Mouse (Mus musculus): Measurements from ENCODE around the gene 4933415A04Rik.

Gene 4933415A04Rik

DNA sequence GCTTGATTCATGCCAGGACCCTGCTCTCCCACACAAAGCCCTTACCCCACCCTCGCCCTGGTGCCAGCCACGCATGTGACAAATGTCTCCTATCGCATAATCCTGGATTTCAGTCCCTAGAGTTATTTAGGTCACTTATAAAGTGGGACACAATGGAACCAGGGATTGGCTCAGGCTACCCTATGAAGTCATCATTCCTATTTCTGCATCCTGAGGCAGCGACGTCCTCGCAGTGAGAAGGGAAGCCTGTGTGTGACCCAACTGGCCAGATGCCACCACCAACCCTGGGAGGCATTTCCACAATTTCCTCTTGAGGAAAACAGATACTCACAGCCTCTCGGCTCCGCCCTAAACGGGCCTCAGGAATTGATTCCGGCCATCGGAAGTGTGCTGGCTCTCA, 17.2 kb upstream of the 4933415A04Rik start:
- no peak for DNase-seq (ENCODE audit: extremely low spot score, low read depth, low spot score)

DNA sequence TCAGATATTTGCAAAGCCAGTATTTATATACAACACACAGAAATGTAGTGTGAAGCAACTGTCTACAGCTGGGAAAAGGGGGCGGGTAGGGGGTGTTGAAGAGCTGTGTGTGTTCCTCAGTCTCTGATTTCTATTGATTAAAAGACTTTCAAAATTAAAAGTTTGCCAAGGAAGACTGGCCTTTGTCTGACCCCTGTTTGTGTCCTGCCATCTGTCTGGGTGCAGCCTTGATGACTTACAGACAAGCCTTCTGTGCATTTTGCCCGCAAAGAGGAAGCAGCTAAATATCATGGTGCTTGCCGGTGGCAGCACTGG, 11.8 kb upstream of the 4933415A04Rik start:
- peak; percentile 14 for DNase-seq (ENCODE audit: extremely low spot score, low read depth, low spot score)

DNA sequence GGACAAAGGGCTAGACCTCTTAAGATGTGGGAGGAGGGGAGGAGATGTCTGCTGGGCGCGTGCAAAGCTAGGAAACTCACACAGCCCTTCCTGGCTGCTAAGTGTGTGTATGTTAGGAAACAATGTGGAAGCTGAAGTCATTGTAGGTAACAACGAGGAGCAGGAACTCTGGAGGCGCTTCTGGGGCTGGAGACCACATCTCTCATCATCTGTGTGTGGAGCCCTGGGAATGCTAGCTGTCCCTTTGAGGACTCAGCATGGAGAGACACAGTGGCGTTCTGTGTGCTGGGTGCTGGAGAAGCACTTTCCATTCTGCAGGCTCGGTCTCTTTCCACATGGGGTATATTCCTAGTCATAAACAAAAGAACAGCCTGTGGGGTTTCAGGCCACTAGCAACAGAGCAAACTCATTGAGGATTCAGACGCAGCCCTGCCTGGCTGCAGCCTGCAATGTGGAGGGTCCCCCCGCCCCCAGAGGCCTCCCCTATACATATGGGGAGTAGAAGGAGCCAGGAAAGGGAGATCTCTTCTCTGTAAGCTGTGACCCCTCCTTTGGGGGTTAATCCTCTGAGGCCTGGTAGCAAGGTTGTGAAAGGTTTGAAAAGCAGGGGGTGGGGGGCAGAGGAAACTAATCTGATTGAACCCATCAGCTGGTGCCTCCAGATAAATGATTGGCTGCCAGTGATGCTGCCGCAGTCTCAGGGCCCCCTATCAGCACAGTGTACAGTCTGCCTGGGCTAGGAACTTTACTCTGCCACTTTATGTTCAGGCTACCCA, 11.3 kb upstream of the 4933415A04Rik start:
- DNase-seq (ENCODE audit: extremely low spot score, low read depth, low spot score), result no peak

DNA sequence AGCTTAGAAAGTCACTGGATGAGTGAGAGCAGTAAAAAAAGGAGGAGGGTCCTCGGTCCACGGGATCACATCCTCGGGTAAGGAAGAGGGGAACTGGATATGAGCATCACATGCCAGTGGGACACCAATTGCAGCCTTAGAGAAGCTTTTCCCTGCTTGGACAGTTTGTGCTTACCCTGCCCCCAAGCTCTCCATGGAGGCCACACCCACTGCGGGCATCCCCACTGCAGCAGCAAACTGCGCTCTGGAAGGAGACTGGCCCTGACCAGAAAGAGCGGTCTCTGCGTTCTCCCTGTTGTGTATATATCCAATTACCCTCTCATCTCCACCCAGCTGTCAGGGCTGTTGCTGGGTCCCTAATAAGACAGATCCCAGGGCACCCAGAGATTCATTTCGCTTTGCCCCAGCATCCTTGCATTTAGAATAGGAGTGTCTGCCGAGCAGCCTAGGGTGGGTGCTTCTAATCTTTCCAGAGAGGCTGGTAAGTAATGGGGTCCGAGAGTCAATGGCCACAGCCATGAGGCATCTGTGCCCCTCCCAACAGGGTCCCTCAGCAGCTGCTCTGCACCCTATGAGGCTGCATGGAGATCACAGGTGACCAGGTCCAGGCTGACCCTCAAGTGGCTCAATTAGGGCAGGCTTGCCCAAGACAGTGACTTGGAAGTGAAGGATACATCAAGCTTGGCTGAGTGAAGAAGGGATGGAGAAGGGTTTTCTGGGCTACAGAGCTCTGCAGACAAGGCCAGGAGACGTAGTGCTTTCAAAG, 8.9 kb upstream of the 4933415A04Rik start:
- DNase-seq (ENCODE audit: extremely low spot score, low read depth, low spot score), result no peak

DNA sequence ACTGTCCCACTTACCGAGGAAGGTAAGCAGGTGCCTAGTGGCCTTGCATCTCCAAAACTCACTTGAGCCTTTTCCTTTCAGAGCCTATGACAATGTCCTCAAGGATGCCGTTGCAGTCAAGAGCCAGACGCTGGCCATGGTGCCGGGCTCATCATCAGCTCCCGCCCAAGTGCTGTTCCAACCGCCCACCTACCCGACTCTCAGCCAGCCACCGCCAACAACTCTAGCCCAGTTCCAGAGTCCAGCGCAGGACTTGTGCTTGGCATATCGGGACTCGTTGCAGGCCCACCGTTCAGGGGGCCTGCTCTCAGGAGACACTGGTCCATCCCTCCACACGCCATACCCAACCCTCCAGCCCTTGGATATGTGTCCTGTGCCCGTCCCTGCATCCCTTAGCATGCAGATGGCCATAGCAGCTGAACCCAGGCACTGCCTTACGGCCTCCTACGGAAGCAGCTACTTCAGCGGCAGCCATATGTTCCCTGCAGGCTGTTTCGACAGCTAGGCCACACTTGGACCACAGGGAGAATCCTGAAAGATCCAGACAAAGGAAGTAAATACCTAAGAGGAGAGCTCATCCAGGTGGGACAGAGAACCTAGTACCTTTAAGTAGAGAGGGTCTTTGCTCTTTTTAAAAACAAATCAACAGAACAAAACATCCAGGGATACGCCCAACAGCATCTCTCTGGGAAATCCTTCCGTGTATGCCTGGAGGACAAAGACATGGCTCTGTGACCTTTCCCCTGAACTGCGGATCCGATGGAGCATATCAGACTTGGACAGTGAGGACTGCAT, 1.4 kb upstream of the 4933415A04Rik start:
- DNase-seq (ENCODE audit: extremely low spot score, low read depth, low spot score), result no peak

DNA sequence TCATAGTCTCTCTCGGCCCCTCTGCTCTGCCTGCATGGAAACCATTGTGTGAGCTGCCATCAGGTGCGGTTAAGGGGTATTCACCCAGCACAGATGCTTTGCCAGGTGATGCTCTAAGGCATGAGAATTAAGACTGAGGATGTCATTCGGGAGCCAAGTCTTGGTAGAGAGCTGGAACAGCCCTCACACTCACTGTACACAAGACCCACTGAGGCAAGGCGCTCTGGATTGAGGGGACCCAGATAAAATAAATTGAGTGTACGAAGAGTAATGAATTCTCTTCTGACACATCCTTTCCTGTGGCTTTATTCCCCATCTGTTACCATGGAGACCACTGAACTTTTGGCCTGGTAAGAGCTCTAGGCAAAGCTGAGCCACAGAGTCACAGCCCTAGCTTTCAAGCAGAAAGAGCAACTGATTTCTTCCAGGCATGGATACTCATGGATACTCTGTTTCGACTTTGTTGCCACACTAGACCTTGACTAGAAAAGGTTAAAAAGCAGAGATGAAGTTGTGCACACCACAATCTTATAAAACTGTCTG, 2.8 kb downstream of the 4933415A04Rik start:
- no peak for DNase-seq (ENCODE audit: extremely low spot score, low read depth, low spot score)

DNA sequence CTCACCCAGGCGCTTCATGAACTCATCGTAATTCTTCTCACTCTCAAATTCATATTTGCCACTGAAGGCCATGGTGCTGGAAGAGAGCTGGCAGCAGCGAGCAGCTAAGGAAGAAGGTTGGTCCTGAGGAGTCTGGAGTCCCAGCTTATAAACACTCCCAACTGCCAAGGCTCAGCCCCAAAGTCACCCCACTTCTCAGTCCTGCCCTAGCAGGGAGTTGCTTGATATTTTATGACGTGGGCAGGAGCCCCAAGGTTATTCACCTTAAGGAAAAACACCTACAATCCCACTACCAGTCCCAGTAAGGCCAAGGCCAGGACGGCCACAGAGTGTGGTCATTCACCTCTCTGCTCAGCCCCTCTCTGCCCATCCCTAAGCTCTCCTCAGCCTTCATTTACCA, 14.6 kb downstream of the 4933415A04Rik start, which contains the start of gene Fabp6:
Fabp6 (minus strand) TSS at position 101 of the 400 bp plus-strand sequence.
- no peak for DNase-seq (ENCODE audit: extremely low spot score, low read depth, low spot score)

DNA sequence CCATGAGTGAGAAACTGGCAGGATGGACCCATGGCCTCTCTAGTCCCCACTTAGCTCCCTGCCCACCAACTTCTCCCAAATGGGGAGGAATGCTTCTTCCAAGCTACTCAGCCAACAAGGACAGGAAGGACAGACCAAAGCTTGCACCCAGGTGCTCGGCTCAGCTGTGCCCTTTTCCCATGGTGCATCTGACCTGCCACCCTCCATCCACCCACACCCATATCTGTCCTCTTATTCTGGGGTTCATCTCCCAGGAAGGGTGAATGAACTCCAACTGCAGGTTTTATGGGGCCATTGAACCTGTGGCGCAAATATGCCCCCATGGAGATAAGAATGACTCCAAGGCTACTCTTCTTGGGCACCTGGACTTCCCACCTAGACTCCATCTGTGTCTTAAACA, 17.4 kb downstream of the 4933415A04Rik start:
- DNase-seq (ENCODE audit: extremely low spot score, low read depth, low spot score), result no peak

DNA sequence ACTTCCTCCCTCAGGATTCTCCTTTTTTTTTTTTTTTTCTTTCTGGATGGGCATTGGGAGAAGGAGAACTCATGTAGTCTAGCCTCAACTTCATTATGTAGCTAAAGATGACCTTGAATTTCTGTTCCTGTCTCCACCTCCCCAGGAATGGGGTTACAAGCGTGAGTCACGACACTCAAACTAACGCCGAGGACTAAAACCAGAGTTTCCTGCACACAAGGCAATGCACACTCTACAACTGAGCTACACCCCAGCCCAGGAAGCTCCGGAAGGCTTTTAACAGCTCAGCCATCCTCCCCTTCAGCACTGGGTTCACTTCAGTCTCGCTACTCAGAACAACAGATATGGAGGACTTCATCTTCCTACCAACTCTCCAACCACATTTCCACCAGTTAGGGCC, 18.1 kb downstream of the 4933415A04Rik start:
- DNase-seq (ENCODE audit: extremely low spot score, low read depth, low spot score), result no peak

DNA sequence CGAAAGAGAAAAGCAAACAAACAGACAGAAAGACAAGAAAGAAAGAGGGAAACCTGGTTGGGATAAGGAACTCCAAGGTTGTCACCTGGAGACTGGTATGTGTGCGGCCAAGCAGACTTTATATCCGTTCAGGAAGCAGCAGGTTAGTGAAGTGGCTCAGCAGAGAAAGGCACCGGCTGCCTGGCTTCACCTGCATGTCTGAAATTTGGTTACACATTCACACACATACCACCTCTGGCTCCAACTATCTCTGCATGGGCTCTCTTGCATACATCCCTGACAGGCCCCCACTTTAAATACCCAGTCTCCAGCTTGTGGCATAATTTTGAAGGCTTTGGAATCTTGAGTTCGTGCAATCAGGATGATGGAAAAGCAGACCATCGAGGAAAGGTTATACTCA, 19.0 kb downstream of the 4933415A04Rik start:
- DNase-seq (ENCODE audit: extremely low spot score, low read depth, low spot score), result no peak

DNA sequence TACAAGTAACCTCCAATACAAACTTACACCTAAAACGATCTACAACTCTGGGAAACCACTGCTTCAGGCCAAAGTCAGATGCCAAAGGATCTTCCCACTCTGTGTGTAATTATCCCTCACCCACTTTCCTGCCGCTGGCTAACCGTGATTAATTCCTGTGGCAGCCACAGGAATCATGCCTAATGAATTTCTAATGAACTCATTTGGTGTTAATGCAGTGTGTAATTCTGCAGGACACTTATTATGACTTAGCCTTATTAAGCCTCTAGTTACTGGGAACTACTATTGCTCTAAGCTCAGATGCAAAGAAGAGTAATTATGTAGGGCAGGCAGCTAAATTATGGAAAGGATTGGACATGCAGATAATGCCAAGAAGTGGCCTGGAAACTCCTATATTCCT, 21.6 kb downstream of the 4933415A04Rik start:
- DNase-seq (ENCODE audit: extremely low spot score, low read depth, low spot score), result no peak

DNA sequence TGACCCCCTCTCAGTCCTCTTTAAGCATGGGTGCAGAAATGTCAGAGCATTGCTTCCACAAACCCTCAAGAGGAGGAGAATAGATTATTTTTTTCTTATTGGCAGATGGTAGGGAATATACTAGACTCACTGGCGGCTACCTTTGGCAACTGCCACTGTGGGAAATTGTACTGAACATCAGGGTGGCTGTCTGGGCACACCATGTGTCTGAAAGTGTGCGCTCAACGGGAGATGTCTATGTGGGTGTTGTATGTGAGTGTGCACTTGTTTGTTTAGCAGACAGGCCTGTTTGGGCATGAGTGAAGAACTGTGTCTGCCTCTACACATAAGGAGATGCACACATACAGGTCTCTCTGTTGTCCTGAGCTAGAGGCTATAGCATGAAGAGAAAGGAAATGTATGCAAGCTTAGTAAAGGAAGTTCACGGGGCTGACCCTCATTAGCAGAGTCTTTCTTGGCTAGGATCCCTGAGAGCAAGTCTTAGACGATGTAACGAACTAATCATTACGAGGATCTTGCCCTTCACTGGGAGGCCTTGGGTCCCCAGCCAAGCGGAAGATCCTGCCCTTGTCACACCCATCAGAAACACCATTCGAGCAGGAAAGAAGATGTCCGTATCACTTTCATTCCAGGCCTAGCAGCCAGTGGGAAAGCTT, 23.3 kb downstream of the 4933415A04Rik start:
- no peak for DNase-seq (ENCODE audit: extremely low spot score, low read depth, low spot score)

DNA sequence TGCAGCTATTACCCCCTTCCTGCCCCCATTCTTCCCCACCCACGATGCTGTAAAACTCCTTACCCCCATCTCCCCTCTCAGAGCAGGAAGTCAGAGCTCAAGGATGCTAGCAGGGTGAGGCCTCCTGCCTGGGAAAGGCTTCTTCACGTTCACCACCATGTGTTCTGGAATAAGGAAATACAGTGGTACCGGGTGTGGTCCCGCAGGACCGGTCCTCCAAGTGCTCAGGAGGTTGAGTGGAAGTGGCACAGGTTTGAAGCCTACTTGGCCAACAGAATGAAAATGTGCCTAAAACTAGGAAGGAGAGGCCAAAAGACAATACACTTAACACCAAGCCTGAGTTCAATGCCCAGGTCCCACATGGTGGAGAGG, 23.8 kb downstream of the 4933415A04Rik start:
- no peak for DNase-seq (ENCODE audit: extremely low spot score, low read depth, low spot score)

DNA sequence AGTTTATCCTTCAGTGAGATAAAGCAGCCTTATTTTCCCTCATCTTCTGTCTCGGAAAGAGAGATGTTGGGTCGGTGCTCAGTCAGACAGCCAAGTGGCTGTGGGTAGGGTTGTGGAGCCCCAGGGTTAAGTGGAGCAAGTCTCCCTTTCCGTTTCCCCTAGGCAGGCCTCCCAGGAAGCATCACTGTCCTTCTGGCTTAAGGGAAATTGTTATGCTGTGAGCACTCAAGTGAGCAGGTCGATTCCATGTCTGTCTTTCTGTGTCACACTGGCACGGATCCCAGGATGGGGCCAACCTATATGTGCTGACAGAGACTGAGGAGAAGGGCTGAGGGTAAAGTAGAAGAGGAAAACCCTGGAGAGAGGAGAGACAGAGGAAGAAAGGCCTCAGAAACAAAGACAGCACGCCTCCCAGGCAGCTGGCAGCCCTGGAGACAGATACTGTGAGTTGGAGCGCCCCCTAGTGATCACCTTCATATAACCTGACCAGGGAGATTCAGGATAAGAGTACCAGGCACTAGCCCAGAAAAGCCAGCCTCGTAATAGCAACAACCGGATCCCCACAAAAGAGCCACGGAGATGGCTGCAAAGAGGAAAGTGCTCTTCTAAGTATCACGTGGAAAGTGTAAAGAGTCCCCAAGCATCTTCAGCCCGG, 26.1 kb downstream of the 4933415A04Rik start:
- DNase-seq (ENCODE audit: extremely low spot score, low read depth, low spot score), result peak; percentile 85

DNA sequence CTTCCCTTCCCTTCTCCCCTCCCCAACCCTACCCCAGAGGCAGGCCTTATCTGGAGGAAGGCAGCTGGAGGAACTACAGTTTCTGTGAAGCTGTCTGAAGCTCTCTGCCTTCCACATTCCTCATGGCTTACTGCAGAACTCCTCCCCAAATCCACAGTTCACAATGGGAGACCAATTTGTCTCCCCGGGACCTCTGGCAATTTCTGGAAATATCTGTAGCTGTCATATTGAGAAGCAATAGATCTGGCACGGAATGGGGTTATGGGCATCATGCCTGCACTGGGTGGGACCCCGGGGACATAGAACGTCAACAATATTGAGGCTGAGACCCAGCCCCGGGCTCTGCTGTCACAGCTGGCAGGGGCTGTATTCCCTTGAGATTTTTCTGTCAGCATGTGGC, 31.1 kb downstream of the 4933415A04Rik start:
- DNase-seq (ENCODE audit: extremely low spot score, low read depth, low spot score), result no peak

DNA sequence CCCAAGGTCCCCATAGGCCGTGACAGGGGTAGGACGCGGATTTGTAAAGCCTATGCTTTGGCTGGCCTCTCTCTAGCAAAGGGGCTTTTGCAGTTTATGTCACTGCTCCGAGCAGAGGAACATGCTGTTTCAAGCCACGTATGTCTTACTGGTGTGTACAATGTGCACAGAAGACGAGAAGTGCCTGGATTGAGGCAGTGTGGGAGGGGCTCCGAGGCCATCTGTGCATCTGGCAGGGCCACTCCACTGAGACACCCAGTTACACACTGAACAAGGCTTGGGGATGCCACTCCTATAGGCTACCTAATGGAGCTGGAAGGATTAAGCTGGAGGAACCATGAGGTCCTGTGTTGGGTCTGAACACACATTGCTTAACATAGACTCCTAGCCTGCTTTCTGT, 31.6 kb downstream of the 4933415A04Rik start:
- no peak for DNase-seq (ENCODE audit: extremely low spot score, low read depth, low spot score)

DNA sequence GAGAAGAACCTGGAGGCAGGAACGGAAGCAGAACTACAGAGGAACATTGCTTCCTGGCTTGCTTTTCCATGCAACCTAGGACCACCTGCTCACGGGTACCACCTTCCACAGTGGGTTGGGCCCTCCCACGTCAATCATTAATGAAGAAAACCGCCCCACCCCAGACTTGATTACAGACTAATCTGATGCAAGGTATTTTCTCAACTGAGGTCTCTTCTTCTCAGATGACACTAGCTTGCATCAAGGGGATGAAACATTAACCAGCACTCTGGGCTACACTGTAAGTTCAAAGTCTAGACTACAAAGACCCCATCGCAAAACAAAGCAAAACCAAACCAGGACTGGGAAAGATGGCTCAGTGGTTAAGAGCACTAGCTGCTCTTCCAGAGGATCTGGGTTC, 34.9 kb downstream of the 4933415A04Rik start:
- no peak for DNase-seq (ENCODE audit: extremely low spot score, low read depth, low spot score)

DNA sequence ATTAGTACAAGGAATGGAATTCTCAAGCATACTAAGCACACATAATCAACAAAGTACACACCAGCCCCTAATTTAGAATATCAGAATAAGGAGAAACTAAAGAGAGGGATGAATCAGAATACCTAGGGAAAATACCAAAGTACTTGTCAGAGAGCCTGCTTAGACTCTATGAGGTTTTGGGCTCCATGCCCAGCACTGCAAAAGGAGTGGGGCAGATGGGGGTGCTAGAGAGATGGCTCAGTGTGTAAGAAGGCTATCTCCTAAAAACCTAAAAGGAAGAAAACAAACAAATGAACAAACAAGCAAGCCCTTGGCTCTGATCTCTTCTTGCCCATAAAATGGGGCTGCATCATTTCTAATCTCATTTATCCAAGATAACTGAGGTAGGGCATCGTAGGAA, 37.5 kb downstream of the 4933415A04Rik start:
- no peak for DNase-seq (ENCODE audit: extremely low spot score, low read depth, low spot score)

DNA sequence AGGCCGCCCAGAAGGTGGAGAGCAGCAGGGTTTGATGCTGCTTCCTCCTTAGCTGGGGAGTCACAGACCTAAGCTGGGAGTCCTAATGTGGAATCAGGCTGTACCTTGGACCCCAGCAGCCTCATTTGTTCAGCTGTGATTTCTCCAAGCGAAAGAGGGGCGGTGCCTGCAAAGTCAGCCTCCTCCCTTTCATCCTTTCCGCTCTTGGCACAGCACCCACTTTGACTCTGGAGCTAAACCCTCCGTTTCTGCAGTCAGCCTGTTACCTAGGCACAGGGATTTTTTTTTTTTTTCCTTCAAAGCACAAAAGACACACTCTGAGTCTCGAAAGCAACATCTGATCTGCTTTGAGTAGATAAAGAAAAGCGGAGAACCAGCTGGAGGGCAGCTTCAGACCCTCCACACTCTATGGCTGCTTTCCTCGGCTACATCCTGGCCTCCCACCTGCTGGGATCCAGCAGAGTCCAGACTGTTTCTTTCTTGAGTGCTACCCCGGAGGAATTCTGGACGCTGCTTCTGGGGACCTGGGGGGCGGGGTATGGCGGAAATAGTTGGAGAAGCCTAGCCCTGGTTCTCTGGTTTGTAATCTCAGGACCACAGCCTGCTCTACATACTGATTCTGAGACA, 39.6 kb downstream of the 4933415A04Rik start:
- DNase-seq (ENCODE audit: extremely low spot score, low read depth, low spot score), result no peak

Data from hindlimb bud, embryonic 11.5 days (tissue).